Mouse (Mus musculus) spleen, embryonic (tissue): ENCODE measurements around the gene Gm9837.

ENCODE experiments used
- CTCF ChIA-PET: fragments of 350-600 bp; sonication (Branson Sonifier 250); formaldehyde crosslinking; loops from one replicate; lab custom pipeline; 2022; lab: Charles Lee

The Gm9837 gene

GRCm38 (mm10) chr11:53456474-53457371, 13.6 kb downstream of the Gm9837 start, which contains the start of the genes Gm10447 and Shroom1:
Gene Gm10447 (minus strand): TSS chr11:53457110.
Gene Shroom1 (plus strand): TSS chr11:53457205.
- CTCF ChIA-PET = interaction anchor here (0.6 kb wide), 1 partner anchor 11 kb away, joined by 14 read pairs; no protein-coding TSS in a partner anchor

GRCm38 (mm10) chr11:53453031-53453430, 17.2 kb downstream of the Gm9837 start:
- CTCF ChIA-PET = no interaction called here

- CTCF ChIA-PET = no interaction called here
Observed at GRCm38 (mm10) chr11:53452396-53452795, 17.9 kb downstream of the Gm9837 start.

- CTCF ChIA-PET = no interaction called here
Observed at GRCm38 (mm10) chr11:53451361-53451760, 18.9 kb downstream of the Gm9837 start.

- CTCF ChIA-PET = no interaction called here
Observed at GRCm38 (mm10) chr11:53450070-53450705, 20.1 kb downstream of the Gm9837 start.

GRCm38 (mm10) chr11:53448529-53448928, 21.8 kb downstream of the Gm9837 start:
- CTCF ChIA-PET = no interaction called here

- CTCF ChIA-PET = no interaction called here
Observed at GRCm38 (mm10) chr11:53447996-53448395, 22.3 kb downstream of the Gm9837 start.

- CTCF ChIA-PET = no interaction called here
Observed at GRCm38 (mm10) chr11:53446183-53446582, 24.1 kb downstream of the Gm9837 start.

- CTCF ChIA-PET = interaction anchor here (0.5 kb wide), 1 partner anchor 91 kb away, joined by 3 read pairs; no protein-coding TSS in a partner anchor
Observed at GRCm38 (mm10) chr11:53445562-53445961, 24.7 kb downstream of the Gm9837 start.

- CTCF ChIA-PET = no interaction called here
Observed at GRCm38 (mm10) chr11:53443861-53444260, 26.4 kb downstream of the Gm9837 start.

GRCm38 (mm10) chr11:53441921-53442320, 28.4 kb downstream of the Gm9837 start:
- CTCF ChIA-PET = interaction anchor here (1.0 kb wide), 1 partner anchor 11 kb away, joined by 3 read pairs; the partner anchor contains the start of gene Gdf9

GRCm38 (mm10) chr11:53436338-53436737, 33.9 kb downstream of the Gm9837 start:
- CTCF ChIA-PET = no interaction called here

GRCm38 (mm10) chr11:53435504-53435903, 34.8 kb downstream of the Gm9837 start:
- CTCF ChIA-PET = no interaction called here

GRCm38 (mm10) chr11:53433057-53433456, 37.2 kb downstream of the Gm9837 start:
- CTCF ChIA-PET = no interaction called here

- CTCF ChIA-PET = interaction anchor here (0.8 to 1.3 kb wide), 2 partner anchors 10 to 419 kb away, joined by 3 to 4 read pairs; no protein-coding TSS in a partner anchor
Observed at GRCm38 (mm10) chr11:53431347-53432056, 38.8 kb downstream of the Gm9837 start.

- CTCF ChIA-PET = interaction anchor here (0.6 to 1.3 kb wide), 2 partner anchors 11 to 129 kb away, joined by 3 read pairs; no protein-coding TSS in a partner anchor
Observed at GRCm38 (mm10) chr11:53430670-53431346, 39.5 kb downstream of the Gm9837 start, which contains the start of the genes Uqcrq and Gdf9. Gene Uqcrq (minus strand): TSS chr11:53430831. Gene Gdf9 (plus strand): TSS chr11:53431023.

GRCm38 (mm10) chr11:53430300-53430669, 40.0 kb downstream of the Gm9837 start:
- CTCF ChIA-PET = no interaction called here

GRCm38 (mm10) chr11:53429182-53429581, 41.1 kb downstream of the Gm9837 start:
- CTCF ChIA-PET = interaction anchor here (0.6 kb wide), 1 partner anchor 510 kb away, joined by 4 read pairs; no protein-coding TSS in a partner anchor

- CTCF ChIA-PET = no interaction called here
Observed at GRCm38 (mm10) chr11:53428716-53429057, 41.6 kb downstream of the Gm9837 start.

GRCm38 (mm10) chr11:53427993-53428715, 42.1 kb downstream of the Gm9837 start:
- CTCF ChIA-PET = no interaction called here
